Mouse (Mus musculus) liver, embryonic 13.5 days (tissue): ENCODE data around the gene 4931414P19Rik. TPM values are rescaled to one million over a fixed set of nuclear protein-coding genes. Genes with fewer than 3 reads are reported as not detected.

ENCODE experiments used
- ATAC-seq: fragments of 200-750 bp; cut with Nextera tagmentation; 2 replicates; pipeline ENCODE4 v1.8.0; 2017; ENCODE audit warnings: low read depth, mild to moderate bottlenecking, moderate number of reproducible peaks, moderate library complexity
- DNase-seq: peaks from one replicate; pipeline ENCODE4 v3.0.0; 2022
- H3K27ac ChIP-seq: fragments of 300-500 bp; sonication (generic); 2 replicates; pipeline ENCODE4 v1.5.1; 2015; ENCODE audit warnings: moderate library complexity, mild to moderate bottlenecking, inconsistent platforms
- H3K27me3 ChIP-seq: fragments of 300-500 bp; sonication (generic); 2 replicates; pipeline ENCODE4 v1.6.1; 2015; ENCODE audit warnings: mild to moderate bottlenecking, inconsistent platforms
- H3K36me3 ChIP-seq: fragments of 300-500 bp; sonication (generic); 2 replicates; pipeline ENCODE4 v1.6.1; 2015; ENCODE audit warnings: mild to moderate bottlenecking, inconsistent platforms
- H3K4me1 ChIP-seq: fragments of 300-500 bp; sonication (generic); replicated peaks from 2 replicates; pipeline ENCODE4 v1.6.1; 2015; ENCODE audit warnings: inconsistent platforms
- H3K4me2 ChIP-seq: fragments of 300-500 bp; sonication (generic); 2 replicates; pipeline ENCODE4 v1.6.1; 2015; ENCODE audit warnings: inconsistent platforms, mild to moderate bottlenecking, moderate library complexity
- H3K4me3 ChIP-seq: fragments of 300-500 bp; sonication (generic); replicated peaks from 2 replicates; pipeline ENCODE4 v1.5.1; 2015; ENCODE audit warnings: mild to moderate bottlenecking, inconsistent platforms
- H3K9ac ChIP-seq: fragments of 300-500 bp; sonication (generic); 2 replicates; pipeline ENCODE4 v1.6.1; 2015; ENCODE audit warnings: mild to moderate bottlenecking, inconsistent platforms
- H3K9me3 ChIP-seq: fragments of 300-500 bp; sonication (generic); replicated peaks from 2 replicates; pipeline ENCODE4 v1.6.1; 2016; ENCODE audit warnings: inconsistent platforms
- WGBS: fragments of 180-500 bp; shearing (Covaris S2); methylation state at CpG from one replicate; pipeline ENCODE4 v1.1.7; 2015; ENCODE audit not compliant: insufficient replicate concordance; 5-methylcytosine and 5-hydroxymethylcytosine counted together
- polyA plus RNA-seq: library from polyadenylated mRNA; unstranded; fragments of >200 nt; fragmentation: Nextera tagmentation; extraction: Ambion mirVana; gene quantifications from 2 replicates; pipeline ENCODE4 v1.2.1, GENCODE M21; 2015

Gene 4931414P19Rik
- 2.7 and 3.0 TPM in 2 replicates for polyA plus RNA-seq

GRCm38 (mm10) chr14:54605752-54606321, at the start of gene 4931414P19Rik:
Gene 4931414P19Rik, minus strand, starts transcription at chr14:54605993.
- peak; percentile 39 for ATAC-seq
- Histone ChIP-seq H3K27ac (peak within 1 kb of the TSS; percentile 80), H3K9ac (peak within 1 kb of the TSS; percentile 76), H3K4me1 (peaks cover 45% of the 10 kb centered on the region), H3K27me3 (no peaks in the 10 kb centered on the region), H3K36me3 (0 out of 2 replicates have a peak, but pooled peaks cover 3% of the 10 kb centered on the region), H3K9me3 (no peaks in the 10 kb centered on the region), H3K4me3 (peak within 1 kb of the TSS; percentile 64), H3K4me2 (peak within 1 kb of the TSS; percentile 78)
- peak; percentile 78 for DNase-seq
- WGBS, result under 1% methylated on average over 38 of the region's 39 CpGs

GRCm38 (mm10) chr14:54653496-54653895, 47.7 kb upstream of the 4931414P19Rik start:
- Histone ChIP-seq H3K4me3 (peak overlapping the region; percentile 67), H3K36me3 (peaks cover 71% of the 10 kb centered on the region), H3K4me1 (peaks cover 50% of the 10 kb centered on the region)

GRCm38 (mm10) chr14:54652787-54653186, 47.0 kb upstream of the 4931414P19Rik start:
- Histone ChIP-seq H3K4me2 (peak overlapping the region; percentile 80), H3K27ac (peak overlapping the region; percentile 86), H3K4me3 (peak overlapping the region; percentile 67), H3K9ac (peak overlapping the region; percentile 77), H3K9me3 (no peaks in the 10 kb centered on the region), H3K27me3 (no peaks in the 10 kb centered on the region), H3K36me3 (peaks cover 71% of the 10 kb centered on the region), H3K4me1 (peaks cover 57% of the 10 kb centered on the region)
- WGBS, result under 1% methylated on average over 7 of the region's 7 CpGs
- ATAC-seq (no peak), DNase-seq (no peak)

More at GRCm38 (mm10) chr14:54653496-54653895, 47.7 kb upstream of the 4931414P19Rik start:
- DNase-seq (peak; percentile 85), ATAC-seq (peak; percentile 92)
- Histone ChIP-seq H3K9ac (peak overlapping the region; percentile 77), H3K27ac (peak overlapping the region; percentile 86), H3K9me3 (no peaks in the 10 kb centered on the region), H3K27me3 (no peaks in the 10 kb centered on the region), H3K4me2 (peak overlapping the region; percentile 80)
- 2% methylated on average over 12 of the region's 12 CpGs for WGBS

GRCm38 (mm10) chr14:54651556-54651955, 45.8 kb upstream of the 4931414P19Rik start:
- 78% methylated on average over 4 of the region's 4 CpGs for WGBS
- H3K4me2 ChIP-seq, result peak overlapping the region; percentile 80
- peak overlapping the region; percentile 53 for H3K27ac ChIP-seq
- no peaks in the 10 kb centered on the region for H3K27me3 ChIP-seq
- ATAC-seq (no peak), DNase-seq (no peak)
- peaks cover 57% of the 10 kb centered on the region for H3K4me1 ChIP-seq
- H3K9me3 ChIP-seq, result no peaks in the 10 kb centered on the region
- H3K4me3 ChIP-seq, result no peak overlapping the region
- H3K36me3 ChIP-seq, result peaks cover 72% of the 10 kb centered on the region
- no peak overlapping the region for H3K9ac ChIP-seq

- Histone ChIP-seq H3K9me3 (no peaks in the 10 kb centered on the region), H3K27me3 (no peaks in the 10 kb centered on the region), H3K4me2 (no peak overlapping the region), H3K9ac (no peak overlapping the region), H3K27ac (peak overlapping the region; percentile 53), H3K36me3 (peaks cover 72% of the 10 kb centered on the region), H3K4me1 (peaks cover 57% of the 10 kb centered on the region), H3K4me3 (no peak overlapping the region)
- DNase-seq, result peak; percentile 76
- peak; percentile 43 for ATAC-seq
- 57% methylated on average over 23 of the region's 23 CpGs for WGBS
Measured at GRCm38 (mm10) chr14:54650621-54651454, 45.0 kb upstream of the 4931414P19Rik start.

- Histone ChIP-seq H3K27ac (no peak overlapping the region), H3K9ac (no peak overlapping the region), H3K9me3 (no peaks in the 10 kb centered on the region), H3K4me3 (no peak overlapping the region), H3K36me3 (peaks cover 87% of the 10 kb centered on the region), H3K27me3 (no peaks in the 10 kb centered on the region), H3K4me1 (peaks cover 41% of the 10 kb centered on the region), H3K4me2 (no peak overlapping the region)
- ATAC-seq (no peak), DNase-seq (no peak)
- 36% methylated on average over 4 of the region's 4 CpGs for WGBS
Measured at GRCm38 (mm10) chr14:54647900-54648299, 42.1 kb upstream of the 4931414P19Rik start.

- no peak overlapping the region for H3K9ac ChIP-seq
- DNase-seq (no peak), ATAC-seq (no peak)
- H3K4me3 ChIP-seq, result no peak overlapping the region
- H3K27ac ChIP-seq, result no peak overlapping the region
- peaks cover 96% of the 10 kb centered on the region for H3K36me3 ChIP-seq
- H3K4me2 ChIP-seq, result no peak overlapping the region
- H3K9me3 ChIP-seq, result no peaks in the 10 kb centered on the region
- H3K4me1 ChIP-seq, result peaks cover 33% of the 10 kb centered on the region
- no peaks in the 10 kb centered on the region for H3K27me3 ChIP-seq
- WGBS, result 89% methylated on average over 8 of the region's 8 CpGs
Measured at GRCm38 (mm10) chr14:54646898-54647636, 41.3 kb upstream of the 4931414P19Rik start.

- DNase-seq (no peak), ATAC-seq (no peak)
- WGBS, result 92% methylated on average over 17 of the region's 17 CpGs
- H3K36me3 ChIP-seq, result peaks cover 92% of the 10 kb centered on the region
- no peak overlapping the region for H3K9ac ChIP-seq
- H3K4me3 ChIP-seq, result no peak overlapping the region
- H3K4me1 ChIP-seq, result peaks cover 29% of the 10 kb centered on the region
- no peaks in the 10 kb centered on the region for H3K9me3 ChIP-seq
- H3K27ac ChIP-seq, result no peak overlapping the region
- no peaks in the 10 kb centered on the region for H3K27me3 ChIP-seq
- no peak overlapping the region for H3K4me2 ChIP-seq
Measured at GRCm38 (mm10) chr14:54646455-54646854, 40.7 kb upstream of the 4931414P19Rik start.

- no peak overlapping the region for H3K27ac ChIP-seq
- no peaks in the 10 kb centered on the region for H3K9me3 ChIP-seq
- H3K4me3 ChIP-seq, result no peak overlapping the region
- H3K9ac ChIP-seq, result no peak overlapping the region
- no peak overlapping the region for H3K4me2 ChIP-seq
- peaks cover 18% of the 10 kb centered on the region for H3K4me1 ChIP-seq
- H3K36me3 ChIP-seq, result peaks cover 72% of the 10 kb centered on the region
- 92% methylated on average over 9 of the region's 9 CpGs for WGBS
- ATAC-seq, result no peak
- DNase-seq, result no peak
- peaks cover 16% of the 10 kb centered on the region for H3K27me3 ChIP-seq
Measured at GRCm38 (mm10) chr14:54644294-54644693, 38.5 kb upstream of the 4931414P19Rik start.

GRCm38 (mm10) chr14:54643011-54643410, 37.2 kb upstream of the 4931414P19Rik start:
- Histone ChIP-seq H3K27me3 (peaks cover 20% of the 10 kb centered on the region), H3K9ac (no peak overlapping the region), H3K4me2 (no peak overlapping the region), H3K9me3 (no peaks in the 10 kb centered on the region), H3K27ac (no peak overlapping the region), H3K4me1 (peaks cover 12% of the 10 kb centered on the region), H3K4me3 (no peak overlapping the region), H3K36me3 (peaks cover 60% of the 10 kb centered on the region)
- WGBS, result 70% methylated on average over 2 of the region's 2 CpGs
- ATAC-seq, result no peak
- no peak for DNase-seq
